Mouse (Mus musculus) megakaryocyte, embryonic 14.5 days (primary cell): ENCODE measurements around the gene Mrps9.

Experiments used
- FLI1 ChIP-seq: IDR thresholded peaks from 2 replicates; pipeline ENCODE4 v1.6.1; 2012; ENCODE audit warnings: low read length, inconsistent platforms, mixed read lengths
- GATA1 ChIP-seq: IDR thresholded peaks from 3 replicates; pipeline ENCODE4 v1.6.1; 2012; ENCODE audit warnings: mixed read lengths, low read length, inconsistent platforms, borderline replicate concordance

GRCm38 (mm10) chr1:42865336-42865939, 14.4 kb downstream of the Mrps9 start:
- no peak for TF ChIP-seq GATA1
- no peak for TF ChIP-seq FLI1
